Mouse (Mus musculus) NIH3T3 (cell line): ENCODE measurements around the gene Ddx23.

ENCODE experiments used
- DNase-seq: peaks from one replicate; pipeline ENCODE4 v3.0.0-alpha.2; 2012; ENCODE audit warnings: low read depth

Gene Ddx23

DNA sequence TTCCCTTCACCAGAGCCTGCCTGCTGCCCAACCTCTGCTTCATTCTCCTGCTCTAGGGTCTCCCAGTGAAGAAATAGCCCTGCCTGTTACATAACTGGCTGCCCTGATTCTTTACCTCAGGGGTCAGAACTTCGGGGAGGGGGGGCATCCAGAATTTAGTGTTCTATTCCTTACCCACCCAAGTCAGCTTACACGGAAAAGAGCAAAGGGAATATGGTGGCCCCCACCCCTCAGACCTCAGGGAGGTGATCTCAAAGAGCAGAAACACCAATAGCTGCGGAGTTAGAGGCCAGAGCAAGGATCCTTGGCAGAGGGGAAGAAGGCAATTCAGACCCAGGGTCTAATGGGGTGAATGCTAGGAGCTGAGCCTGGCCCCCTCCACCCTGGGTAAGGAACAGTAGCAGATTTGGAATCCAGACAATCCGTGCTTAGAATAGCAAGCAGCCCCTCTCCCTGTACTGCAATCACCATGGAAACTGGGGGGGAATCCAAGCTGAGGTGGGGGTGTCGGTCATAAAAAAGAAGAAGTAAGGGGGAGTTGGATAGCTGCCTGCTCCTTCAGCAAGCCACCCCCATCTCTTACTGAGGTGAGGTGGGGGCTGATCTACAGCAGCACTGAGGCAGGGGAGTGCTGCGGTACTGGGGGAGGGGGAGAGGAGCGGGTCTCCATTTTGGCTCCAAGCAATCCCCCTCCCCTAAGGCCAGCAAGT is 11.7 kb upstream of the Ddx23 start:
- DNase-seq, result no peak

DNA sequence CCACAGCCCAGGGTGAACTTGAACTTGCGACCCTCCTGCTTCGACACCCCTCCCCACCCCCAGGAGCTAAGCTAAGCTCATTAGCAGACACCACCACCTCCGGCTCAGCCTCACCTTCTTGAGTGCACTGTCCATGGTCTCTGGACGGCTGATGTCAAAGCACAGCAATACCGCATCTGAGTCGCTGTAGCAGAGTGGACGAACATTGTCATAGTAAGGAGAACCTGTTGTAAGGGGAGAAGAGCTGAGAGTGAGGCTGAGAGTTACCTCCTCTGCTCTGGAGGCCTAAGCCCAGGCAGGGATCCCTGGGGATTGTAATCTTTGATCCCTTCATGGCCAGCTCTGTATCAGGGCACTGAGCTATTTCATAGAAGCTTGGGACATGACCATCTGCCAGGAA is 11.0 kb upstream of the Ddx23 start:
- no peak for DNase-seq

DNA sequence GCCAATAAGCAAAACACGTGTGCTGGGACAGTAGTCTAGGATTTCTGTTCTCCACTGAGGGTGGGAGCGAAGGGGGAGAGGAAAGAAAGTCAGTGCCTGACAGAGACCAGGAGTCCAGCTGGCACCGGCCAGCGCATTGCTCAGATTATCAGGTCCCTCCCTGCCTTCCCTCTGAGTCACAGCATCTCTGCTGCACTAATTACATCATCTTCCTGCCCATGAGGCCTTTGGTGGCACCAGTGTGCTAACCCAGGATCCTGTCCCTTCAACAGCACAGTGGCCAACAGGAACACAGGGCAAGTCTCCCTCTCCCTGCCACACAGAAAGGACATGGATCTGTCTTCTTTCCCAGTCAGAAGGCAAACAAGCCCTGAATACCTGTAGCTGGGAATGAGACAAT is 9.9 kb upstream of the Ddx23 start:
- DNase-seq, result peak; percentile 71

DNA sequence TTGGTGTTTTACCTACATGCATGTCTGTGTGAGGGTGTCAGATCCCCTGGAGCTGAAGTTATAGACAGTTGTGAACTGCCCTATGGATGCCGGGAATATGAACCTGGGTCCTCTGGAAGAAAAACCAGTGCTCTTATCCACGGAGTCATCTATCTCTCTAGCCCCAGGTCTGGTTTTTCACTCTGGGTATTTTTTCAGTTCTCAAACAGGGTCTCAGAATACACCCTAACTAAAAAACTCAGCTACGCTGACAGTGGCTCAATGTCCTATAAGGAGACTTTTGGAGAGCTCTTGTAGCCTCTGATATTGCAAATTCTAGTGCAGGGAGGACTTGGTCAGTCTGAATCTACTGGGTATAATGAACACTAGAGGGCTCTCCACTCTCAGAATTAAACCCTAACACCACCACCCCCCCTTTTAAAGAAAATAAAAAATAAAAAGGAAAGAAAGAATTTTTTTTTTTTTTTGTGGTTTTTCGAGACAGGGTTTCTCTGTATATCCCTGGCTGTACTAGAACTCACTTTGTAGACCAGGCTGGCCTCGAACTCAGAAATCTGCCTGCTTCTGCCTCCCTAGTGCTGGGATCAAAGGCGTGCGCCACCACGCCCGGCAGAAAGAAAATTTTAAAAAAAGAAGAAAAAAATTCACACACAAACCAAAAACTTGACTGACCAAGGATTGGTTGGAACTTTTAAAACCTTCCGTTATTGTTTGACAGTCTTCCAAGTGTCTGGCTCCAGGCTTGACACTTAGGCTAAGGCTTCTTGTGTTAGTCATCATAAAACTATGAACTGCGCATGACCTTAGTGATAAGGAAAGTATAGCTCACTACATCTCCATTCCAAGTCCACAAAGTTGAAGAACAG is 1.6 kb upstream of the Ddx23 start:
- DNase-seq, result peak; percentile 77

DNA sequence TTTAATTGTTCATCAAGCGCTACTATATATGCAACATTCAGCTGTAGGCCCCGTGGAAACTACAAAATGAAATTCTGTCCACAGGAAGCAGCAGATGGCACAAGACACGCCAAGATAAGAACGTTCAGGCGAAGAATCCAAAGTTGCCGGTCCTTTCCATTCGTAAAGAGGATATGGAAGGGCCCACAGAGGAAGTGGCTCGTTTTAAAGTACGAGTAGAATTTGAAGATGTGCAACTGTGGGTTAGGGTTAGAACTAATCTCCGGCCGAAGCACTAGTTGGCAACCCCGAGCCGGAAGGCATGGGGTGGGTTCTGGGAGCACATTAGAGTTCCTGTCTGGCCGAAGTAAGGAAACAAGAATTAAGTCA is 512 bp downstream of the Ddx23 start:
- peak; percentile 65 for DNase-seq

DNA sequence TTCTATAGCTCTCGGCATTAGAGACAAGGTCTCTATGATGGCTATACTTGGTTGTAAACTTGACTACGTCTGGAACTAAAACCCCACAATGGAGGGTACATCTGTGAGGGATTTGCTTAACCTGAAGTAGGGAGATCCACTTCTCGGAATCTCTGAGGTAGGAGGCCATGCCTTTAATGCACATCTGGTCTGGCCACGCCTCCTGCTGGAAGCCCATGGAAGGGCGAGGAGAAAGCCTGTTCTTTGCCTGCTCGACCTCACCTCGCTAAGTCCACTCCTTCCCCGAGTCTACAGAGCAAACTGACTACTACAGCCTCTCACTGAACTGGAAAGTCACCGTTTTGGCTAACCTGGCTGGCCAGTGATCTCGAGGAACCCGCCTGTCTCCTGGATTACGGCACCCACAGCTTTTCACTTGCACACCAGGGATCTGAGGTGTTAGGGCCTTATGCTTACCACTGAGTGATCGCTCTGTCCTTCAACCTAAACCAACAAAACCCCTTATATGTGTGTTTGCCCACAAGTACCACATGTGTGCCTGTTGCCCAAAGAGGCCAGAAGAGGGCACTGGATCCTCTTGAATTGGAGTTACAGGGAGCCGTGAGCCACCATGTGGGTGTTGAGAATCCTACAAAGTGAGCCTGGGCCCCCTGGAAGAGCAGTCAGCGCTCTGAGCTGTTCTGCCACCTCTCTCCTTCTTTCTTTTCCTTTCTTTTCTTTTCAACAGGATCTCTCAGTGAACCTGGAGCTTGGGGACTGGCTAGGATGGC is 5.5 kb downstream of the Ddx23 start:
- peak; percentile 60 for DNase-seq

DNA sequence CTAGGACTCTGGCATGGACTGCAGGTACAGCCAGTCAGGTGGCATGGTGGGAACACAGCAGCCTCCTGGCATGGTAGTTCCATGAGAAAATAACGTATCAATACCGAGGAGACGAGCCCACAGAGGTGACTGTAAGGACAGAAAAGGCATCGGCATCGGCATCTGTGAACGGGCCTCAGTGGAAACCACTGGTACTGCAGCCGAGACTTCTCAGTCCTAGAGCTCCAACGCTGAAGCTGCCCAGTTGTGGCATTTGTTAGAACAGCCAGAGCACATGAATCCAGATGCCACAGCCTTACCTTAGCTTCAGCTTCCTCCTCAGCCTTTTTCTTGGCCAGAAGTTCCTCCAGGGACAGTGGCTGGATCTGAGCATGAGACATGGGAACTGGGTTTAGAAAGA is 10.5 kb downstream of the Ddx23 start:
- DNase-seq, result no peak

DNA sequence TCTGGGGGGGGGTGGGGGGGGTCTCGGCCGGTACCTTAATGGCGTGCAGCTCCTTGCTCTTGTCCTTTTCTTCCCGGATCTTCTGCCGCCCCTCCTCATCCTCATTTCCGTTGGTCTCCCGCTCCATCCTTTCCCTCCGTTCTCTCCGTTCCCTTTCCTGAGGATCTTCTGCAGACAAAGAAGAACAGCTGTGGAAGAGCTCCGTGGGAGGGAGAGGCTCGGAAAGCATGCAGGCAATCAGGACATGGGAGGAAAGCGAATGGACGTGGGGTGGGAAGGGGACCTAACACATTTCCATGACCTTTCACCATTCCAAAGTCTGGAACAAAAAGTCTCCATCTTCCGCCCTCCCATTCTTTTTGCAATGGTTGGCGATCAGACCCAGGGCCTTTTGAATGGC is 11.3 kb downstream of the Ddx23 start:
- DNase-seq, result no peak

DNA sequence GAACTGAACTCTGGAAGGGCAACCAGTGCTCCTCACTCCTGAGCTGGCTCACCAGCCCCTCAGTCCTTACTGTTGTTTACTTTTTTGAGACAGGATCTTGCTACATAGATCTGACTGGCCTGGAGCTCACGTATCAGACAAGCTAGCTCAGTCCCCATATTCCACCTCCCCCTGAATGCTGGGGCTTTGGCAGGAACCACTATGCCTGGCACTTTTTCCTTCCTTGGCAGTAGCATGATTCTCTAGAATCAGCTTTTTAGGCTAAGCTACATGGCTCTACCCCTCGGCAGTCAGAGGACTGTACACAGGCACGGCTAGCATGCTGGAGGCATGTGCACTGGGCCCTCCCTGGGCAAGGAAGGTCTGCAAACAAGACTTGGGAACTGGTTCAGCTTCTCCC is 14.6 kb downstream of the Ddx23 start:
- no peak for DNase-seq

DNA sequence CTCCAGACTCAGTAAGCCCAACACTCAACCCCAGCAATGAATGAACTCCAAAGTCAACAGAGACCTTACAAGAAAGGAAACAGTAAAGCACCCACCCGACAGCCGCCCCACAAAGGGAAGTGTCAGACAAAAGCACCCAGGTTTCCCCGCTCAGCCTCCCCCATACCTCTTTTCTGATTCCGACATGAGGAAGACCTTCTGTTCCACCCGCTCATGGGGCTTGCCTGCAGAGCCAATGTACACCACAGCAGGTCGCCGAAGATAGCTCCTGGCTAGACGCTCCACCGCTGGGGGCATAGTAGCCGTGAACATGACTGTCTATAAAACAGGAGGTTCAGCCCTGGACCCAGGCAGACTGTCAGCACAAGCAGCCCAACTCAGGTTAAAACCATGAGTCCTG is 15.4 kb downstream of the Ddx23 start:
- no peak for DNase-seq

DNA sequence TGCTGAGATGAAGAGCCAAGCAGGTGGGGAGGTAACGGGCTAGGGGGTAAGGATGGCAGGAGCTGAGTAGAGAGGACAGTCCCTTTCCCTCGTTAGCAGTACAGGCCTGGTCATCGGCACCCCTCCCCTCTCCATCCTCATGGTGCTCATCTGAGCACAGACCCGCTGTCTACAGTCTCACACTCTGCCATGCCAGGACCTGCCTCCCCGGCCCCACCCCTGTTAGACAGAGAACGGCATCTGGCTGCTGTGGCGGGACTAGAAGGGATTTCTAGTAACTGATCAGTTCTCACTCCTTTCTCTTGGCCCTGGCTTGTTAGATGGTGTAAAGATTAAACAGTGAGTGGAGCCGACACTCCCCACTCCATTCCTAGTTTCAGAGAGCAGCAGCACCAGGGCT is 16.0 kb downstream of the Ddx23 start:
- DNase-seq, result no peak

DNA sequence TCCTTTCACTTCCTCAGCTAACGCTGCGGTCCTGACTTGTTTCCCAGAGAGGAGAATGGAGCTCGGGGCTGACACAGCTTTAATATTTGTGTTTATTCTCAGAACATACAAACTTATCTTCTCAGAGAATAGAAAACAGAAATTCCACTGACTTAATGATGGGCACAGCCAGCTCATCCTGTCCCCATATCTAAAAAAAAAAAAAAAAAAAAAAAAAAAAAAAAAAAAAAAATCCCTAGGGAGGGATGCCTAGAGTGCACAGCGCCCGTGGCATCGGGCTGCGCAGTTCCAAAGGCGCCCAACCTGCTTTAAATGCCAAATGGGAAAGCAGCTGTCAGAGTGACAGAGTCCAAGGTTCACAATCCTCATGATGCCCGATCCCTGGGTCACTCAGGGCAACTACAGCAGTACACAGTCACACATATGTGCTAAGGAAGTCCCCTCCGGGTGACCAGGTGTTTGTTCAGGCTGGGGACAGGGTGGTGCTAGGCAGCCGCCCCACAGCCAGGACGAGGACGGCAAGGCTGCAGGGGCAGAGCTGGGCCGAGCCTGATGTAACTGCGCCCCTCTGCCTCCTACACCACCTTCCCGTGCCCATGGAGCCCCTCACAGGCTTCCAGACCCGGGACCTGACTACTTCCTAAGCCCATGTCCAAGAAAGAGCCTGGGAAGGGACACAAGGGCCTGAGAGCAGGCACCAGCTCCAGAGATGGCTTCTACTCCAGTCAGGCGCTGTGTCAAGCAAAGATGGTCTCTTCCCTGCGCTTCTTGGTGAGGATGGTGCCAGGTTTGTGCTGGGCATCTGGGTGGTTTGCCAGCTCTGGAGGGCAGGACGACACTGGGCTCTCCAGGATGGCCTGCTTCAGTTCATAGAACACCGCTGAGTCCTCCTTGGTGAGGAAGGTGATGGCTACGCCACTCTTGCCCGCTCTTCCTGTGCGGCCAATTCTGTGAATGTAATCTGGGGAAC is 17.4 kb downstream of the Ddx23 start:
- DNase-seq, result no peak

DNA sequence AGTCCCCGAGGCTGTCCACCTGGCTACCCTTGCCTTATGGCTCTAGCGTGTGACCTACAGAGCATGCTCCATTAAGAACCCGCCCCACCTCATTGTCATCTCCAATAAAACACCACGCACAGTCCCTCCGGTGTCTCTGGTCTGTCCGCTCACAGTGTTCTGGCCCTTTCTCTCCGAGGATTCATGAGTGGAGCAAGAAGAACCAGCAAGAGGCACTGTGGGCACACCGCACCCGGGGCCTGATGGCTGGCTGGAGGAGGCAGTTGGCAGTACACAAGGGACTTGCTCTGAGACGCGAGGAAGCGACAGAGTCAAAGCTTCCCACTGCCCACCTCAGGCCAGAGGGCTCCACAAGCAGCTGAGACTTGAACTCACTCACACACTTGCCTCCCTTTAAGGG is 18.3 kb downstream of the Ddx23 start:
- DNase-seq, result no peak

DNA sequence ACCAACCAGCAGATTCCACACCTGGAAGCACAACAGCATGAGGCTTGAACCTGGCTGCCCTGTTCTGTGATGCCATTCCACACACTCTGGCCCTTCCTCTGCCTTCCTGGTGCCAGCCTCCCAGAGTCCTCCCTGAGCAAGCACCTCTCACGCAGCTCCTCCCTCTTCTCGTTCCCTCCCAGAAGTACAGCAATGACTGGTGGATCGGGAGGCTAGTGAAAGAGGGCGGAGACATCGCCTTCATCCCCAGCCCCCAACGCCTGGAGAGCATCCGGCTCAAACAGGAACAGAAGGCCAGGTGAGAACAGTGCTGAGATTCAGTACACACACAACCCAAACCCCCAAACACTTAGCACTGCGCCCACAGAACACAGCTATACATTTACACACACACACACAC is 22.5 kb downstream of the Ddx23 start:
- no peak for DNase-seq

DNA sequence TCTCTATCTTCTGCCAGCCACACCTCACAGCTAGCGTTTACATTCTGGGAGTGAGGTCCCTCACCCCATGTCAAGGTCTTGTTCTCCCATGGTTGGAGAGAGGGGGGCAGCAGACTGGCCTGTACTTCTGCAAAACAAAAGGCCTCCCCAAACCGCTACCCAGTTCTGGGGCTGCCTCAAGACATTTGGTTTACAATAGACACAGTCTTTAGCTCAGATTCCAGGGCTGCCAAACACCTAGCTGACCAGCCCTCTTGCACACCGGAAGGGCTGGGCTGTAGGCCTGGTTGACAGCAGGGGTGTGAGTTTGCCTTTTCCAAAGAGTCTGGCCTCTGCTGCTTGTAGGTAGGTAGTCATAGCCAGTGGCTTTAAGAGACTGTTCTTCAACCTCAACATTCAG is 25.5 kb downstream of the Ddx23 start:
- DNase-seq, result no peak

DNA sequence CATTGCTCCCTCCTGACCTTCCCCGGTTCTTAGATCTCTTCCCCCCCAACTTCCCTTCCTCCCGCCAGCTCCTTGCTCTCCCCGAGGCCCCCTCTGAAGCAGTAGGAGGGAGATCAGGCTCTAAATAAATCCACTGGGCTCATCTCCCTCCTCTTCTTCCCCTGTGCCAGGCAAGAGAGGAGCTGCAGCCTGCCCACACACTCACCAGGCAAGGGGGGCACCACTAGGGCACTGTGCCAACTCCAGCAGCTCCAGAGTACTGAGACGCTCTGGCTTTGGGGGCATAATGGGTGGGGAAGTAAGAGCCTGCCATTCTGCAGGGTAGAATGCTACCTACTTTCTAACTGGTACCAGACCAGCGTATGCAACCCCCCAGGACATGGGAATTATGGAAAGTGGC is 26.2 kb downstream of the Ddx23 start:
- no peak for DNase-seq

DNA sequence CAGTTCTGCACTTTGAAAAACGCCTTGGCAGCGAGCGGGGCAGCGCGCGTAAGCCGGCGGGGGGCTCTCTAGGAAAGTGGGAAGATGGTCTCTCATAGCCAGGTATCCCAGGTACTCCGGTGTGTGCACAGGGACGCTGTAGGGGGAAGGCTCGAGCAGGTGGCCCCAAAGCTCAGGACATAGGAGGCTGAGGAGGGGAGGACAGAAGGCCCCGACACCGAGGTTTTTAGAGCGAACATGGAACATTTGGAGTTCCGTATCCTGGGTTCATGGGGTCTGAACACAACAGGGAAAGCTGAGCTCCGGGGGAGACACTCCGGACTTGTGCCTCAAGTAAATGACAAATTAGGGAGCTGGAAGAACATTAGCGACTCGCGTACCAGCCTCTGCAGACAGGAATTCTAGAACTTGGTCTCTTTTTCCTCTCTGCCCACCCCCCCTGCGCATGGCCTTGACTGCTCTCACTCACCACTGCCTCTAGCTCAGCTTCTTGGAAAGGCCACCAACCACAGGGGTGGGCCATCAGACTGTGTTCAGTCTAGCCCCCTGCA is 27.3 kb downstream of the Ddx23 start:
- no peak for DNase-seq

DNA sequence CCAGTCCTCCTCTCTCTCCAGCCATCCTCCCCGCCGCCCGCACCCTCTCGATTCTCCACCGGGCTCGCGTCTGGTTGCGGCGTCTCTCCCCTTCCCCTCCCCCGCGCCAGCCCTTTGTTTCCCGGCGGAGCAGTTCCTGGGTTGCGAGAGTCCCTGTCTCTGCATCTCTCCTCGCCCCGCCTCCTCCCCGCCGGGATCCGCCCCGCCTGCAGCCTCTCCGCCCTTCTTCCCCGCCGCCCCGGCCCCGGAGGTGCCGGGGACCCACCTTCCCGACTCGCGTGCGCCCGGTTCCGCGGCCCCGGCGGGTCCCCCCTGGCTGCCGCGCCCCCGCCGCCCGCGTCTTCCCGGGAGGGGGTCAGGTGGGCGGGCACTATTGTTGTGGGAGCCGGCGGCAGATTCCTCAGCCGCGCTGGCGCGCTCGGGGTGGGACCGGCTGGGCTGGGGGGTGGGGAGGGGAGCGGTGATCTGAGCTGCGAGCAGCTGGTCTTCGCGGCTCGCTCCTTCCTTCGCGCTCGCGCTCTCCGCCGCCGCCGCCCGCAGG is 28.1 kb downstream of the Ddx23 start:
- peak; percentile 88 for DNase-seq

DNA sequence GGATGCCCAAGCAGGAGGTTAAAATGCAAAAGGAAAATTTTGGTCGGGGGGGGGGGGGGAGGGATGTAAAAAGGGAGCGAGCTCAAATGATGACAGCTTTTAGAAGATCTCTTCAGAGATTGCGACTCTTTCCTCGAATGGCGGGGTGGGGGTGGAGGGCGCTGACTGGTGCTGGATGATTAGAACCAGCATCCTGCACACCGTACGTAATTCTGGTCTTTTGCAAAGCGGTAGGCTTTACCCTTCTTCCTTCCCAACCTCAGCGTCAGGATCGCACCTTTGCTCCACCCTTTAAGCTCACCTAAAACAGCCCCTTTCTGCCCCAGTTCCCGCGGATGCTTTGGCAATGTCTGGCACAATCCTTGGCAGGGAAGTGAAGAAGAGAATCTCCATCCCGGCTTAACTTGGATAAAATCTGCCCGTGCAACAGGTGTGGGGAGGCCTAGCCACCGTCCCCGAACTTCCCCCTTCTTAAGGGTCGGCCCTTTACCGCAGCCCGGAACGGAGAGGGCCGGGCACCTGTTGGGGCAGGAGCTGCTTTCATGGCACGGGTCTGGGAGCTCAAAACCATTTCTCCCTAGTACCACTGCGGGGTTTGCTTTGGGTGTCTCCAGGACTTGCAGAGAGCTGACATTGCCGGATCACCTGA is 28.7 kb downstream of the Ddx23 start:
- DNase-seq, result no peak

DNA sequence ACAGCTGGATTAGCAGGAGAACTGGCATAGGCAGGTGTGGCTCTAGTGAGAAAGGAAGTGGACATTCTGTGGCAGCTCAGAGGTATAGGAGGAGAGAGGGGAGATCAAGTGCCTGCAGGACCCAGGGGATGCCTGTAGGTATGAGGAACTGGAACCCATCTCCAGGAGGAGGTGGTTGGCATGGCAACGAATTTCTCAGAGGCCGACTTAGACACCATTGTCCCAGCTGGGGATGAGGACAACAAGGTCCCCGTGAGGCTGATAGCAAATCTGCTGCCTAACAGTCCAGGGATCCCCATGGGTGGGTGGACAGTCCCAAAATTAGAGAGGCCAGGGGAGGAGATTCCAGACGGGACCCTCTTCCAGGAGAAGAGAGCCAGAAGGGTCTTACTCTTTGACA is 29.8 kb downstream of the Ddx23 start:
- no peak for DNase-seq
